Mouse (Mus musculus) spleen, adult 18-20 months (tissue): Measurements from ENCODE around the gene Syce3.
A peak's percentile ranks its signal among the peaks of the same experiment; 100 is the strongest.

Experiments
- DNase-seq, 2 experiments: peaks; one replicate each; pipeline ENCODE4 v3.0.0; 2022; ENCODE audit warnings: mixed read lengths in 2 of 2

Gene Syce3

DNA sequence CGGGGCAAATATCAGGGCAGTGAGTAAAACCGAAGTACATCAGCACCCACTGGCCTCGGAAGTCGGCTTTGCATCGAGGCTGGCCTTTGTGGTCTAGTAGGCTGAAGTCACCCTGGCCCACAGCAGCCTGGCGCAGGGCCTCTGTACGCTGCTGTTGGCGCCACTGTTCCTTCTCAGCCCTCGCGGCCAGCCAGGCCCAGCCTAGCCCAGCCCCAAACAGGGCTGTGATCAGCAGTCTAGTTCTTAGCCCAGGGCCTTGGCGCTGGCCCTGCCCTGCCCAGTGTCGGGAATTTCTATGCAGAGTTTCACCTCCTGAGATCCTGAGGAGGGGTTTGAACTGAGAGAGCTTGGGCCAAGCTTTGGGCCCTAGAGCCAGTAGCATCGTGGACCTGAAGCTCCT, 38.2 kb downstream of the Syce3 start:
- no peak for DNase-seq

DNA sequence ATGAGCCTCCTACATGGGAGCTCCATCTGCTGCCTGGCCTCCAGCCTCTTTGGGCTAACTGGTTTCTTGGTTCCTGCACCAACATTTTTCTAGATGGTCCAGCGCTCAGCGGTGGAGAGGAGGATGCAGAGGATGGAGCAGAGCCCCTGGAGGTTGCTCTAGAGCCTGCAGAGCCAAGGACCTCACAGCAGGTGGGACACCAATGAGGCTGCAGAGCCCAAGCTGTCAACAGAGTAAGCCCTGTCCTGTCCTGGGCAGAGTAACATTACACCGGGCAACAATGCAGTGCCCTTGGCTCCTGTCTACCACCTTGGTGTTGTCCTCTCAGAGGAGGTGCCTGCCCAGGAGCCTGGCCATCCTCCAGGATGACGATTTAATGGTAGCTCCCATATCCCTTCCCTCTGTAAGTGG, 45.2 kb downstream of the Syce3 start:
- no peak for DNase-seq

DNA sequence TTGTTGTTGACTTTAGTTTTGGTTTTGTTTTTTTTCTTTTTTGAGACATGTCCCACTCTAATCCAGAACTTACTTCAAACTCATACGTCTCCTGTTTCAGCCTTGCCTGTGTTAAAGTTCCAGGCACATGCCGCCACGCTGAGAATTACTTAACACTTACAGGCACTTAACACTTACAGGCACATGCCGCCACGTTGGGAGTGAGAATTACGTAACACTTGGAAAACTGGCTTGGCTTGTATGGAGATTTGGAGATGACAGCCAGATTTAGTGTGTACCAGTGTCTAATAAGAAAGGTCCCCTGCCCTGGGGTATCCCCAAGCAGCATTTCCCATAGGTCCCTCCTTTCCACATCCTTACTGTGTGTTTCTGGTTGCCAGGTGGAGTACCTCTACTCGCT, 47.3 kb downstream of the Syce3 start:
- DNase-seq, result no peak

DNA sequence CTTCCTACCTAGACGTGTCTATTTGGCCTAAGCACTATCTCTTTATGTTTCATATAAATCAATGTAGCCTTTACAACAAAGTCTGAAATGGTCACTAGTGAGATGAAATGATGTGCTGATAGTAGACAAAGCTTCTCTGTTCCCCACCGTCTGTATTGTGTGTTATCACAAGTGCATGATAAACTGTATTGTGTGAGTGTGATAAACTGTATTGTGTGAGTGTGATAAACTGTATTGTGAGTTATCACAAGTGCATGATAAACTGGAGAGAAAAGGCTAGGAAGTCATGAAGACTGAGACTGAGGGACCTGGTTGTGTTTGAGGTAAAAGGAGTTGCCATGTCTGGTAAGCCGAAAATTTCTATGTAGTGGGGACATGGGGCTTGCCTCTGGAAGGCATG, 51.5 kb downstream of the Syce3 start:
- no peak for DNase-seq

DNA sequence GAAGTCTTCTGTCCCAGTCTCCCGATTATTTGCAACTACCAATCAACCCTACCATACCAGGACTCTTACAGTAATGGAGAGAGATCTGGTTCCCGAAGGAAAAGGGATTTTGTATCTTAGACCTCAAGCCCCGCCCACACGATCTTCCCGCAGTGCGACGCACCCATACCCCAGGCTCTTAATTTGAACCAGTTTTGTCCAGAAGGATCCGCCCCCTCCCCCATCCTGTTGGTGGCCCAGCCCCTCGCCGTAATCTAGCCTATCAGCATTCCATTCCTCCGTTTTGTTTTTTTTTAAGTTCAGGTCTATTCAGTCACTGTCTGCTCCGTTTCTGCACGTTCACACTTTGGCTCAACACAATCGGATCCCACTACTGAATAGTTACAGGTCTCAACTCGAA, 53.9 kb downstream of the Syce3 start:
- DNase-seq, result no peak

DNA sequence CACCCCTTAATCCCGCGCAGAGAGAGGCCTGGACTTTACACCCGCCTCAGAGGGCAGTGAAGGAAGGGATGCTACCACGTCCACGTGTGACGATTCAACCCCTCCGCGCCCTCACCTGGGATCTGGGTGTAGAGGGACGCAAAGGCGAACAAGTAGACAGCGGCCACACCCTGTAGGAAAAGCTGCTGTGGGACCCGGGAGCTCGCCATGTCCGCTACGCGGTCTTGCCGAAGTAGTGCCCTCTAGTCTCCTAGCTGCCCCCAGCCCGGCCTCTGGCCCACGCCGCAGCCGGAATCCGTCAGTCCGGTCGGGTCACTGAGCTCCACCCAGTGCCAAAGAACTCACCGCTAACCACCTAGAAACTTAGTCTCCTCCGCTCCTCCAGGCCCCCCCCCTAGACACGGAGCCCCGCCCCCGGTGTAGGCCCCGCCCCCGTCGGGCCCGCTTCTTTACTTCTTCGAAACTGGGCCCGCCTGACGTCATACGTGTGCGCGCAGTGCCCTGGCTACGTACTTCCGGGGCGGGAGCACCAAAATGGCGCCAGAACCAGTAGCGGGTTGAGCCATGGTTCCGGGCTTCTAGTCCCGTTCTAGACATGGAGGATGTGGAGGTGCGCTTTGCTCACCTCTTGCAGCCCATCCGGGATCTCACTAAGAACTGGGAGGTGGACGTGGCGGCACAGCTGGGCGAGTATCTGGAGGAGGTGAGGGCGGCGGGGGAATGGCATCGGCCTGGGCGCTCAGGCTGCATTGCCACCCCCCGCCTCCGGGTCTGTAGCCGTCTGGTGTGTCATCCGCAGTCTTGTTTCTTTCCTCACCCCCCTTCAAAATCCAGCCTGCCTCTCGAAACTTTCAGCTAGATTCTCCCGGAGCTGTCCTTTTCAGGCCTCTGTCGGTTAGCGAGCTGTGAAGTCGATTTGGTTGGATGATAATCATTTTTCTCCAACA, 54.8 kb downstream of the Syce3 start, which contains the start of the genes Lmf2 and Ncaph2:
TSS of gene Lmf2 (minus strand) at position 419 of the 947 bp plus-strand sequence.
TSS of gene Ncaph2 (plus strand) at position 479 of the 947 bp plus-strand sequence.
- peak; percentile 90 to 95 for DNase-seq

DNA sequence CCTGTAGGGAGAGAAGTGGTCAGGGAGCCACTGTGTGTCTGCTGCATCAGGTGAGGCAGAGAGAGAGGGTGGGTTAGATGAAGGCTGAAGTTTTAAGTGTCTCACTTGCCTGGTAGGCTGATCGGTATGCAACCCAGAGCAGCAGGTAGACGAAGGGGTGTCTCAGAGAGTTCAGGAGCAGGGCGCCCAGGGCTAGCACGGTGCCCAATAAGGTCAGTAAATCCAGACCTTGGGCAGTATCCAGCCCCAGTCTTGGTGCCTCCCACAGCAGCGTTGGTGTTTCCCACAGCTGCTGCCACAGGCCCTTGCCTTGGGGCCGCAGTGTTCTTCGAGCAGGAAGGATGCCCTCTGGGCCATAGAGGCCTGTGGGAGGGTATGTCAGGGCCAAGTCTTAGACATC, 55.8 kb downstream of the Syce3 start:
- no peak for DNase-seq

DNA sequence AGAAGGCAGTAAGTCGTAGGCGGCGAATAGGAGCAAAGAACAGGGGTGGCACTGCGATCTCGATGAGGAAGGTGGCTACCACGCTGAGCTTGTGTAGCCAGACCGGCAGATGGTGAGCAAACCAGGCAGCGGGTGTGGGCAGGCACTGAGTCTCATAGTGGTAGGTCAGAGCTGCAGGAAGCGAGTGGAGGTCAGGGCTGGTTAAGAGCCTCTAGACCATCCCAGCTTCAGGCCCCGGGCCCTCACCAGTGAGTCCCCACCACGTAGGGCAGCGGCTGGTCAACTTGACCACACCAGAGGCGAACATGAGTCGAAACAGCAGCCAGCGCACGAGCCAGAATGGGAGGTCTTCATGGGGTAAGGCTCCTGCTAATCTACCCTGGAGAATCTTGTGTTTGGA, 56.5 kb downstream of the Syce3 start:
- DNase-seq, result no peak

DNA sequence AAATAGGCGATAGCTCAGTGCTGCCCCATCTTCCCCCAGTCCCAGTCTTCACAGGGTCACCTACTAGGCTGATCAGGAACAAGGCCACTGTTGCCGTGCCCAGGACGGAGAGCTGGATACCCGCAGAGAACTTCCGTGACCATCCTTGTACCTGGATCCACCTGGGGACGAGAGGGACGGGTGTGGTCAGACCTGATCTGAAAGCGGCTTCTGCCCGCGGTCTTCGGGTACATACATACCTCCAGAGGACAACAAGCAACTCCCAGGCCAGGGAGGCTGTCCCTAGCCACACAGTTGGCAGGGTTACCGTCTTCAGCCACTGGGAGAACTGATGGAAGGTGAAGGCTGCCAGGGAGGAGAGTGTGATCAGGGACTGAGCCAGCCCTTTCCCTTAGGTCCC, 57.5 kb downstream of the Syce3 start:
- DNase-seq, result no peak

DNA sequence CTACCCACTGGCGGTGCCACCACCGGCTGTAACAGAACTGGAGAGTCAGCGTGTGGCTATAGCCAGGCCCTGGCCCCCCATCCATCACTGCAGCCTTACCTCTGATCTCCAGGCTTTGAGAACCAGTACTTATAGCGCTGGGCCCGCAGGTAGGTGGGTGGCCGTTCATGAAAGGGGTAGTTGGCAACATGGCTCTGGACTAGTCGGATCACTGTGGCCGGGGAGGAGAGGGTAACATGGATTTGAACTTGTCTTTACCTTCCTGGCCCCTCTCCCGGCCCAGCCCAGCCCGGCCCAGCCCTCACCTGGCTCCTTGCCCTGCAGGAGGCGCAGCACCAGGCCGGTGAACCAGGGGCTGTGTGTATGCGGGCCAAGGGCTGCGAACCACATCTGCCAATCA, 58.2 kb downstream of the Syce3 start:
- no peak for DNase-seq

DNA sequence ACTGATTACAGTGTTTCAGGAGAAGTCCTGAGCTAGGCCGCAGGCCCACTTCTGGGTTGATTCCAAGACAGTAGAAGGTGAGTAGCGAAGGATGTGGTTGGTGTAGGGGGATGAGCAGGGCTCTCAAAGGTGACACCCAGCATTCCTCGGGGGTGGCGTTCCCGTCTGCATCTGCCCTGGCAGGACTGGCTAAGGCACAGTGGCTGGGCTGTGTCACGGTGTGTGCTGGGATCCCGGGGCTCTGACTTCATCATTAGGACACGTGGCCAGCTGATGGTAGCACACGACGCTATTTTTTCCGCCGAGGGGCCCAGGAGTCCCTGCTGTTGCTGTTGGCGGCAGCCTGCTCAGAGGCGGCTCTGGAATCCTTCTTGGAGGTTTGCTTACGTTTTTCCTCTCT, 59.0 kb downstream of the Syce3 start:
- DNase-seq, result no peak

DNA sequence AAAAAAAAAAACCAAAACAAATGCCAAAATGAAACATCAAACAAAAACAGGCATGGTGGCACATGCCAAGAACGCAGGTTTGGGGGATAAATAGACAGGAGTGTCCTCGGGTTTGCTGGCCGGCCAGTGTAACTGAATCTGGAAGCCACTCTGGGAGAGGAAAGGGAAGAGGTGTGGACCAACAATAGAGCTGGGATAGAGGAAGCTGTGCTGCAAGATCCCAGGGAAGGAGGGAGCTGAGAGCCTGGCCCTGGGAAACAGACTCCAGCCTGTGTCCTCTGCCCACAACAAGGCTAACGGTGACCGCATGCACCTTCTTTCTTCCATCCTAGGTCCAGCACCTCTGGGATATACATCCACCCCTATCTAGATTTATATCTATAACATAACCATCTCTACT, 59.9 kb downstream of the Syce3 start:
- no peak for DNase-seq

DNA sequence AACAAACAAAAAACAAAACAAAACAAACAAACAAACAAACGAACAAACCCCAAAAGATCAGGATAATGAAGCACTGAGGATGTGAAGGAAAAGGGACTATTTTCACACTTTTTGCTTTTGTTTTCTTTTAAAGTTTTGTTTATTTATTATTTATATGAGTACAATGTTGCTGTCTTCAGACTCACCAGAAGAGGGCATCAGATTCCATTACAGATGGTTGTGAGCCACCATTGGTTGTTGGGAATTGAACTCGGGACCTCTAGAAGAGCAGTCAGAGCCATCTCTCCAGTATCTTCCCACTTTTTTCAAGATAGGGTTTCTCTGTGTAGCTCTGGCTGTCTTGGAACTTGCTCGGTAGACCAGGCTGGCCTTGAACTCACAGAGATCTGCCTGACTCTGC, 67.0 kb downstream of the Syce3 start:
- no peak for DNase-seq

DNA sequence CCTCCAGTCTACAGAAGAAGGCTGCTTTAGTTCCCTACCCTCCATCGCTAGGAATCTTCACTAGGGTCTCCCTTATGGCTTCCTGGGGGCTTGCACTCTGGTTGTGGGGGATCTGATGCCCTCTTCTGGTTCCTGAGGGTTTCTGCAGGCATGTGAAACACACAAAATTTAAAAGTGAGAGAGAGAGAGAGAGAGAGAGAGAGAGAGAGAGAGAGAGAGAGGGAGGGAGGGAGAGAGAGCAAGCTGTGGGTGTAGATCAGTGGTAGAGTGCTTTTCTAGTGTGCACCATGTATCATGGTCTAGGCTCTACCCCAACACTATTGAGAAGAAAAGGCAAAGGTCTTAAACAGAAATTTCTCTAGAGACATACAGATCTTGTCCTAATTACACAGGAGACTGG, 68.6 kb downstream of the Syce3 start:
- DNase-seq, result no peak
